Mouse (Mus musculus) myocyte (in vitro differentiated cells): ENCODE measurements at regions not wholly inside any gene's neighbourhood (a gene's known extent, or its start where the extent isn't known, plus 50 kb on each side); places are given as distances from the start of the nearest gene placed in this dataset.

ENCODE experiments used
- H3K27me3 ChIP-seq: one replicate; pipeline ENCODE4 v1.6.1; 2011; ENCODE audit not compliant: control insufficient read depth, insufficient read depth, insufficient read length
- H3K36me3 ChIP-seq: one replicate; pipeline ENCODE4 v1.6.1; 2011; ENCODE audit not compliant: control insufficient read depth, insufficient read depth
- H3K4me2 ChIP-seq: one replicate; pipeline ENCODE4 v1.6.1; 2011; ENCODE audit warnings: low read depth, control low read depth
- H3K4me3 ChIP-seq: one replicate; pipeline ENCODE4 v1.5.1; 2011; ENCODE audit warnings: mild to moderate bottlenecking, control low read depth, moderate library complexity
- H3K79me2 ChIP-seq: one replicate; pipeline ENCODE4 v1.6.1; 2011; ENCODE audit not compliant: control insufficient read depth, insufficient read depth
- H3ac ChIP-seq: one replicate; pipeline ENCODE4 v1.6.1; 2011; ENCODE audit not compliant: control insufficient read depth, insufficient read length
- CEBPB ChIP-seq: IDR thresholded peaks from 2 replicates; pipeline ENCODE4 v1.6.1; 2011; ENCODE audit warnings: mild to moderate bottlenecking, moderate library complexity; ENCODE audit not compliant: poor library complexity, insufficient read depth, severe bottlenecking
- E2F4 ChIP-seq: IDR thresholded peaks from one replicate; pipeline ENCODE4 v1.6.1; 2011; ENCODE audit warnings: mild to moderate bottlenecking, control low read depth, moderate library complexity; ENCODE audit not compliant: insufficient read depth
- MAX ChIP-seq: IDR thresholded peaks from one replicate; pipeline ENCODE4 v1.6.1; 2011; ENCODE audit warnings: low read depth, mild to moderate bottlenecking, control low read depth
- MYOD1 ChIP-seq, 3 experiments: IDR thresholded peaks; one replicate each; pipeline ENCODE4 v1.6.1; 2011; ENCODE audit warnings: control low read depth in 2 of 3, low read depth in 2 of 3, mild to moderate bottlenecking in 2 of 3, moderate library complexity in 1 of 3; ENCODE audit not compliant: insufficient read length in 2 of 3, control insufficient read depth in 1 of 3
- MYOG ChIP-seq, 3 experiments: IDR thresholded peaks; one replicate each; pipeline ENCODE4 v1.6.1; 2011; ENCODE audit warnings: control low read depth in 2 of 3, low read depth in 2 of 3, mild to moderate bottlenecking in 2 of 3; ENCODE audit not compliant: insufficient read length in 2 of 3, control insufficient read depth in 1 of 3, insufficient read depth in 1 of 3
- POLR2A ChIP-seq: IDR thresholded peaks from one replicate; pipeline ENCODE4 v1.6.1; 2011; ENCODE audit warnings: low read depth, mild to moderate bottlenecking, control low read depth, moderate library complexity; ENCODE audit not compliant: insufficient read length
- POLR2AphosphoS2 ChIP-seq: IDR thresholded peaks from one replicate; pipeline ENCODE4 v1.6.1; 2011; ENCODE audit warnings: low read depth, control low read depth; ENCODE audit not compliant: insufficient read length
- REST ChIP-seq: IDR thresholded peaks from one replicate; pipeline ENCODE4 v1.6.1; 2011; ENCODE audit warnings: mild to moderate bottlenecking, control low read depth, moderate library complexity; ENCODE audit not compliant: insufficient read depth, insufficient read length
- SRF ChIP-seq: IDR thresholded peaks from one replicate; pipeline ENCODE4 v1.6.1; 2011; ENCODE audit warnings: low read depth; ENCODE audit not compliant: control insufficient read depth, insufficient read length
- TCF12 ChIP-seq: IDR thresholded peaks from one replicate; pipeline ENCODE4 v1.6.1; 2011; ENCODE audit warnings: mild to moderate bottlenecking, control low read depth; ENCODE audit not compliant: poor library complexity, insufficient read depth, severe bottlenecking
- TCF3 ChIP-seq: IDR thresholded peaks from one replicate; pipeline ENCODE4 v1.6.1; 2011; ENCODE audit warnings: low read depth, control low read depth; ENCODE audit not compliant: insufficient read length
- USF1 ChIP-seq: IDR thresholded peaks from one replicate; pipeline ENCODE4 v1.6.1; 2011; ENCODE audit warnings: low read depth, mild to moderate bottlenecking, control low read depth, moderate library complexity

GRCm38 (mm10) chr11:10798079-10798478, 315.9 kb upstream of the Vwc2 start:
- Histone ChIP-seq H3K79me2 (no peaks in the 10 kb centered on the region), H3K4me3 (no peak overlapping the region), H3K27me3 (no peaks in the 10 kb centered on the region), H3K4me2 (no peak overlapping the region), H3K36me3 (no peaks in the 10 kb centered on the region), H3ac (no peak overlapping the region)
- no peak for TF ChIP-seq TCF12
- TF ChIP-seq MYOG (IDR thresholded peaks at IDR 0.05; ENCODE audit: control insufficient read depth in 1 of 3, insufficient read depth in 1 of 3, insufficient read length in 2 of 3, low read depth in 2 of 3), result no peak
- peak; percentile 65 for TF ChIP-seq CEBPB

GRCm38 (mm10) chr11:10840191-10840590, 273.8 kb upstream of the Vwc2 start:
- TF ChIP-seq E2F4, result no peak
- no peak for TF ChIP-seq POLR2A
- no peak for TF ChIP-seq SRF
- TF ChIP-seq CEBPB, result no peak
- TF ChIP-seq TCF3, result no peak
- TF ChIP-seq TCF12, result no peak
- no peak for TF ChIP-seq USF1
- no peak for TF ChIP-seq MAX
- no peak for TF ChIP-seq MYOD1 (IDR thresholded peaks at IDR 0.05; ENCODE audit: control insufficient read depth in 1 of 3, insufficient read length in 2 of 3, low read depth in 2 of 3)
- TF ChIP-seq POLR2AphosphoS2, result no peak
- TF ChIP-seq MYOG (IDR thresholded peaks at IDR 0.05; ENCODE audit: control insufficient read depth in 1 of 3, insufficient read depth in 1 of 3, insufficient read length in 2 of 3, low read depth in 2 of 3), result no peak
- no peak for TF ChIP-seq REST
- Histone ChIP-seq H3K79me2 (no peaks in the 10 kb centered on the region), H3ac (no peak overlapping the region), H3K4me2 (no peak overlapping the region), H3K4me3 (no peak overlapping the region), H3K27me3 (no peaks in the 10 kb centered on the region), H3K36me3 (no peaks in the 10 kb centered on the region)

- Histone ChIP-seq H3K79me2 (no peaks in the 10 kb centered on the region), H3K36me3 (no peaks in the 10 kb centered on the region), H3K4me2 (no peak overlapping the region)
These were observed 272.9 kb upstream of the Vwc2 start for GRCm38 (mm10) chr11:10841083-10841482.

GRCm38 (mm10) chr11:10872267-10872666, 241.8 kb upstream of the Vwc2 start:
- H3ac ChIP-seq, result no peak overlapping the region
- no peaks in the 10 kb centered on the region for H3K27me3 ChIP-seq
- no peak overlapping the region for H3K4me3 ChIP-seq
- H3K4me2 ChIP-seq, result no peak overlapping the region
- H3K36me3 ChIP-seq, result no peaks in the 10 kb centered on the region
- no peaks in the 10 kb centered on the region for H3K79me2 ChIP-seq
- TF ChIP-seq MYOD1 (IDR thresholded peaks at IDR 0.05; ENCODE audit: control insufficient read depth in 1 of 3, insufficient read length in 2 of 3, low read depth in 2 of 3) (no peak), USF1 (no peak), POLR2AphosphoS2 (no peak), POLR2A (no peak), SRF (no peak), TCF12 (no peak), MYOG (IDR thresholded peaks at IDR 0.05; ENCODE audit: control insufficient read depth in 1 of 3, insufficient read depth in 1 of 3, insufficient read length in 2 of 3, low read depth in 2 of 3) (no peak), E2F4 (no peak), TCF3 (no peak), CEBPB (no peak), MAX (no peak), REST (no peak)

More at GRCm38 (mm10) chr11:10841083-10841482, 272.9 kb upstream of the Vwc2 start:
- Histone ChIP-seq H3K27me3 (no peaks in the 10 kb centered on the region), H3K4me3 (no peak overlapping the region), H3ac (no peak overlapping the region)
- TF ChIP-seq TCF3, result no peak
- TF ChIP-seq MYOG (IDR thresholded peaks at IDR 0.05; ENCODE audit: control insufficient read depth in 1 of 3, insufficient read depth in 1 of 3, insufficient read length in 2 of 3, low read depth in 2 of 3), result peak in 1 of 3 experiments; percentile 3
- TF ChIP-seq MYOD1 (IDR thresholded peaks at IDR 0.05; ENCODE audit: control insufficient read depth in 1 of 3, insufficient read length in 2 of 3, low read depth in 2 of 3), result no peak

- no peaks in the 10 kb centered on the region for H3K79me2 ChIP-seq
- TF ChIP-seq CEBPB (no peak), E2F4 (no peak), USF1 (no peak), POLR2AphosphoS2 (no peak)
These were observed 220.7 kb upstream of the Vwc2 start for GRCm38 (mm10) chr11:10893302-10893701.

GRCm38 (mm10) chr11:10923998-10924397, 190.0 kb upstream of the Vwc2 start:
- Histone ChIP-seq H3K79me2 (no peaks in the 10 kb centered on the region), H3K4me2 (no peak overlapping the region)
- TF ChIP-seq POLR2A (no peak), POLR2AphosphoS2 (no peak), CEBPB (no peak), SRF (no peak), TCF3 (no peak), MYOG (IDR thresholded peaks at IDR 0.05; ENCODE audit: control insufficient read depth in 1 of 3, insufficient read depth in 1 of 3, insufficient read length in 2 of 3, low read depth in 2 of 3) (no peak), REST (no peak), E2F4 (no peak), USF1 (no peak)

More at GRCm38 (mm10) chr11:10893302-10893701, 220.7 kb upstream of the Vwc2 start:
- H3K27me3 ChIP-seq, result no peaks in the 10 kb centered on the region
- H3K36me3 ChIP-seq, result no peaks in the 10 kb centered on the region
- no peak overlapping the region for H3K4me2 ChIP-seq
- no peak overlapping the region for H3K4me3 ChIP-seq
- H3ac ChIP-seq, result no peak overlapping the region

More at GRCm38 (mm10) chr11:10923998-10924397, 190.0 kb upstream of the Vwc2 start:
- Histone ChIP-seq H3K4me3 (no peak overlapping the region), H3K27me3 (no peaks in the 10 kb centered on the region), H3ac (no peak overlapping the region), H3K36me3 (no peaks in the 10 kb centered on the region)
